Mouse (Mus musculus) gastrocnemius, postnatal 25 days (tissue): ENCODE measurements around the gene Gak. TPM values are rescaled to one million over a fixed set of nuclear protein-coding genes. Genes with fewer than 3 reads are reported as not detected.

Experiments
- DNase-seq: peaks from one replicate; pipeline ENCODE4 v3.0.0; 2022
- long read RNA-seq, 2 experiments: library from polyadenylated mRNA; stranded (forward); transcript quantifications; one replicate each; pipeline ENCODE4 v2.0.0; 2021
- total RNA-seq, 2 experiments: library from RNA; stranded (reverse); gene quantifications; 1 replicate in 1 of 2; 2 replicates in 1 of 2; pipeline ENCODE4 v1.2.3; 2021

Gene Gak
- total RNA-seq: 10 to 100 TPM in 1 of 2 experiments, 1 to 10 TPM in 1; 9.2 to 11.8 TPM
- long read RNA-seq, experiment 1, partial matches to known transcripts: 3 of 4 reads
- long read RNA-seq, experiment 1, other reads (novel, unspliced or antisense): 1 of 4 reads
- long read RNA-seq, experiment 2, partial matches to known transcripts: 1 of 3 reads
- long read RNA-seq, experiment 2, other reads (novel, unspliced or antisense): 2 of 3 reads

GRCm38 (mm10) chr5:108629634-108630483 lies at the start of gene Gak, which contains the start of gene Tmem175:
Gak (minus strand) TSS chr5:108629755.
Tmem175 (plus strand) TSS chr5:108629770.
- DNase-seq: peak; percentile 93

- DNase-seq: no peak
Measured at GRCm38 (mm10) chr5:108678296-108678854, 48.8 kb upstream of the Gak start.

GRCm38 (mm10) chr5:108677605-108678295 lies 48.2 kb upstream of the Gak start:
- DNase-seq: no peak

- no peak for DNase-seq
Measured at GRCm38 (mm10) chr5:108676772-108677498, 47.4 kb upstream of the Gak start.

- DNase-seq: no peak
Measured at GRCm38 (mm10) chr5:108675251-108675816, 45.8 kb upstream of the Gak start, which contains the start of gene Slc26a1. Slc26a1 (minus strand) TSS chr5:108675569.

- no peak for DNase-seq
Measured at GRCm38 (mm10) chr5:108674624-108675023, 45.1 kb upstream of the Gak start.

GRCm38 (mm10) chr5:108671757-108672156 lies 42.2 kb upstream of the Gak start:
- no peak for DNase-seq

GRCm38 (mm10) chr5:108670785-108671184 lies 41.2 kb upstream of the Gak start:
- no peak for DNase-seq

GRCm38 (mm10) chr5:108669986-108670385 lies 40.4 kb upstream of the Gak start:
- DNase-seq: no peak

- DNase-seq: peak; percentile 89
Measured at GRCm38 (mm10) chr5:108668977-108669936, 39.7 kb upstream of the Gak start, which contains the start of gene Dgkq. Dgkq (minus strand) TSS chr5:108669672.

GRCm38 (mm10) chr5:108668387-108668932 lies 38.9 kb upstream of the Gak start:
- DNase-seq: no peak

GRCm38 (mm10) chr5:108667370-108667769 lies 37.8 kb upstream of the Gak start:
- no peak for DNase-seq

- no peak for DNase-seq
Measured at GRCm38 (mm10) chr5:108665066-108665465, 35.5 kb upstream of the Gak start.

GRCm38 (mm10) chr5:108662772-108663171 lies 33.2 kb upstream of the Gak start:
- no peak for DNase-seq

GRCm38 (mm10) chr5:108660632-108661268 lies 31.2 kb upstream of the Gak start:
- peak; percentile 88 for DNase-seq

- DNase-seq: no peak
Measured at GRCm38 (mm10) chr5:108659698-108660631, 30.4 kb upstream of the Gak start, which contains the start of gene Idua. Idua (plus strand) TSS chr5:108660331.

GRCm38 (mm10) chr5:108658611-108659010 lies 29.1 kb upstream of the Gak start:
- DNase-seq: no peak

- DNase-seq: no peak
Measured at GRCm38 (mm10) chr5:108657406-108657805, 27.9 kb upstream of the Gak start.
